Mouse (Mus musculus): ENCODE measurements around the gene Stk38. TPM values are rescaled to one million over a fixed set of nuclear protein-coding genes. Genes with fewer than 3 reads are reported as not detected.
A peak's percentile ranks its signal among the peaks of the same experiment; 100 is the strongest.

The Stk38 gene
- polyA plus RNA-seq, 1 experiment from 2014 or later = 141 TPM

- Histone ChIP-seq H3K9me3 (ENCODE audit: control insufficient read depth, low read length) (no peaks in the 10 kb centered on the region), H3K9ac (ENCODE audit: low read depth, low read length) (no peak overlapping the region), H3K4me1 (replicated peaks; ENCODE audit: control insufficient read depth, insufficient read depth, low read length) (no peaks in the 10 kb centered on the region), H3K36me3 (ENCODE audit: control insufficient read depth, insufficient read depth, low read length) (0 out of 2 replicates have a peak, but pooled peaks cover 3% of the 10 kb centered on the region), H3K4me2 (replicated peaks; ENCODE audit: low read depth, low read length) (no peak overlapping the region), H3K27me3 (ENCODE audit: control insufficient read depth, insufficient read depth, low read length) (no peaks in the 10 kb centered on the region), H3K27ac (ENCODE audit: low read depth, low read length) (no peak overlapping the region), H3K4me3 (ENCODE audit: low read depth, low read length) (no peak overlapping the region)
- WGBS = 91% methylated on average over 7 of the region's 7 CpGs
- no peak for ATAC-seq (ENCODE audit: low FRiP score)
- no peak for DNase-seq (ENCODE audit: low spot score)
These were observed 42.1 kb upstream of the Stk38 start for GRCm38 (mm10) chr17:29049923-29050322.

GRCm38 (mm10) chr17:29049508-29049889, 41.7 kb upstream of the Stk38 start:
- Histone ChIP-seq H3K4me3 (ENCODE audit: low read depth, low read length) (no peak overlapping the region), H3K4me1 (replicated peaks; ENCODE audit: control insufficient read depth, insufficient read depth, low read length) (no peaks in the 10 kb centered on the region), H3K36me3 (ENCODE audit: control insufficient read depth, insufficient read depth, low read length) (peaks cover 4% of the 10 kb centered on the region), H3K9ac (ENCODE audit: low read depth, low read length) (no peak overlapping the region), H3K4me2 (replicated peaks; ENCODE audit: low read depth, low read length) (no peak overlapping the region), H3K27ac (ENCODE audit: low read depth, low read length) (no peak overlapping the region), H3K27me3 (ENCODE audit: control insufficient read depth, insufficient read depth, low read length) (no peaks in the 10 kb centered on the region), H3K9me3 (ENCODE audit: control insufficient read depth, low read length) (no peaks in the 10 kb centered on the region)
- 80% methylated on average over 5 of the region's 5 CpGs for WGBS
- DNase-seq (ENCODE audit: low spot score) = no peak
- no peak for ATAC-seq (ENCODE audit: low FRiP score)

GRCm38 (mm10) chr17:29048748-29049507, 41.1 kb upstream of the Stk38 start:
- peaks cover 9% of the 10 kb centered on the region for H3K36me3 ChIP-seq (ENCODE audit: control insufficient read depth, insufficient read depth, low read length)
- H3K4me1 ChIP-seq (replicated peaks; ENCODE audit: control insufficient read depth, insufficient read depth, low read length) = no peaks in the 10 kb centered on the region
- no peak overlapping the region for H3K4me2 ChIP-seq (replicated peaks; ENCODE audit: low read depth, low read length)
- H3K27ac ChIP-seq (ENCODE audit: low read depth, low read length) = no peak overlapping the region
- H3K4me3 ChIP-seq (ENCODE audit: low read depth, low read length) = no peak overlapping the region
- H3K9me3 ChIP-seq (ENCODE audit: control insufficient read depth, low read length) = no peaks in the 10 kb centered on the region
- H3K27me3 ChIP-seq (ENCODE audit: control insufficient read depth, insufficient read depth, low read length) = no peaks in the 10 kb centered on the region
- no peak overlapping the region for H3K9ac ChIP-seq (ENCODE audit: low read depth, low read length)
- DNase-seq (ENCODE audit: low spot score) (peak; percentile 87), ATAC-seq (ENCODE audit: low FRiP score) (peak; percentile 55; the same call in 1 of the 2 replicates)
- WGBS = 27% methylated on average over 13 of the region's 13 CpGs

GRCm38 (mm10) chr17:29047697-29048514, 40.1 kb upstream of the Stk38 start:
- Histone ChIP-seq H3K4me2 (replicated peaks; ENCODE audit: low read depth, low read length) (no peak overlapping the region), H3K4me3 (ENCODE audit: low read depth, low read length) (no peak overlapping the region), H3K27me3 (ENCODE audit: control insufficient read depth, insufficient read depth, low read length) (no peaks in the 10 kb centered on the region), H3K9ac (ENCODE audit: low read depth, low read length) (no peak overlapping the region), H3K27ac (ENCODE audit: low read depth, low read length) (no peak overlapping the region), H3K4me1 (replicated peaks; ENCODE audit: control insufficient read depth, insufficient read depth, low read length) (no peaks in the 10 kb centered on the region), H3K36me3 (ENCODE audit: control insufficient read depth, insufficient read depth, low read length) (peaks cover 13% of the 10 kb centered on the region), H3K9me3 (ENCODE audit: control insufficient read depth, low read length) (no peaks in the 10 kb centered on the region)
- DNase-seq (ENCODE audit: low spot score) = no peak
- 61% methylated on average over 3 of the region's 3 CpGs for WGBS
- no peak for ATAC-seq (ENCODE audit: low FRiP score)

- Histone ChIP-seq H3K4me3 (ENCODE audit: low read depth, low read length) (no peak overlapping the region), H3K9ac (ENCODE audit: low read depth, low read length) (no peak overlapping the region), H3K27me3 (ENCODE audit: control insufficient read depth, insufficient read depth, low read length) (no peaks in the 10 kb centered on the region), H3K4me2 (replicated peaks; ENCODE audit: low read depth, low read length) (no peak overlapping the region), H3K9me3 (ENCODE audit: control insufficient read depth, low read length) (no peaks in the 10 kb centered on the region), H3K27ac (ENCODE audit: low read depth, low read length) (no peak overlapping the region), H3K4me1 (replicated peaks; ENCODE audit: control insufficient read depth, insufficient read depth, low read length) (no peaks in the 10 kb centered on the region), H3K36me3 (ENCODE audit: control insufficient read depth, insufficient read depth, low read length) (peaks cover 13% of the 10 kb centered on the region)
- no peak for ATAC-seq (ENCODE audit: low FRiP score)
- 93% methylated on average over 3 of the region's 3 CpGs for whole genome bisulfite sequencing
- no peak for DNase-seq (ENCODE audit: low spot score)
These were observed 39.1 kb upstream of the Stk38 start for GRCm38 (mm10) chr17:29046863-29047262.

GRCm38 (mm10) chr17:29045741-29046530, 38.1 kb upstream of the Stk38 start:
- Histone ChIP-seq H3K4me1 (replicated peaks; ENCODE audit: control insufficient read depth, insufficient read depth, low read length) (no peaks in the 10 kb centered on the region), H3K36me3 (ENCODE audit: control insufficient read depth, insufficient read depth, low read length) (peaks cover 14% of the 10 kb centered on the region), H3K27me3 (ENCODE audit: control insufficient read depth, insufficient read depth, low read length) (no peaks in the 10 kb centered on the region), H3K4me2 (replicated peaks; ENCODE audit: low read depth, low read length) (no peak overlapping the region), H3K9ac (ENCODE audit: low read depth, low read length) (no peak overlapping the region), H3K27ac (ENCODE audit: low read depth, low read length) (no peak overlapping the region), H3K9me3 (ENCODE audit: control insufficient read depth, low read length) (no peaks in the 10 kb centered on the region), H3K4me3 (ENCODE audit: low read depth, low read length) (no peak overlapping the region)
- DNase-seq (ENCODE audit: low spot score) (no peak), ATAC-seq (ENCODE audit: low FRiP score) (no peak)
- WGBS = 84% methylated on average over 12 of the region's 12 CpGs

- Histone ChIP-seq H3K4me2 (replicated peaks; ENCODE audit: low read depth, low read length) (no peak overlapping the region), H3K27me3 (ENCODE audit: control insufficient read depth, insufficient read depth, low read length) (no peaks in the 10 kb centered on the region), H3K27ac (ENCODE audit: low read depth, low read length) (no peak overlapping the region), H3K4me1 (replicated peaks; ENCODE audit: control insufficient read depth, insufficient read depth, low read length) (no peaks in the 10 kb centered on the region), H3K4me3 (ENCODE audit: low read depth, low read length) (no peak overlapping the region), H3K9me3 (ENCODE audit: control insufficient read depth, low read length) (no peaks in the 10 kb centered on the region), H3K9ac (ENCODE audit: low read depth, low read length) (no peak overlapping the region), H3K36me3 (ENCODE audit: control insufficient read depth, insufficient read depth, low read length) (peaks cover 21% of the 10 kb centered on the region)
- DNase-seq (ENCODE audit: low spot score) = peak; percentile 59
- no peak for ATAC-seq (ENCODE audit: low FRiP score)
- WGBS = 72% methylated on average over 1 of the region's 1 CpGs
These were observed 37.1 kb upstream of the Stk38 start for GRCm38 (mm10) chr17:29044925-29045319.

GRCm38 (mm10) chr17:29044146-29044924, 36.5 kb upstream of the Stk38 start:
- peak; percentile 44; the same call in 1 of the 2 replicates for ATAC-seq (ENCODE audit: low FRiP score)
- WGBS = 88% methylated on average over 6 of the region's 6 CpGs
- Histone ChIP-seq H3K9ac (ENCODE audit: low read depth, low read length) (no peak overlapping the region), H3K36me3 (ENCODE audit: control insufficient read depth, insufficient read depth, low read length) (peaks cover 27% of the 10 kb centered on the region), H3K4me1 (replicated peaks; ENCODE audit: control insufficient read depth, insufficient read depth, low read length) (no peaks in the 10 kb centered on the region), H3K27me3 (ENCODE audit: control insufficient read depth, insufficient read depth, low read length) (no peaks in the 10 kb centered on the region), H3K9me3 (ENCODE audit: control insufficient read depth, low read length) (no peaks in the 10 kb centered on the region), H3K27ac (ENCODE audit: low read depth, low read length) (no peak overlapping the region), H3K4me2 (replicated peaks; ENCODE audit: low read depth, low read length) (no peak overlapping the region), H3K4me3 (ENCODE audit: low read depth, low read length) (no peak overlapping the region)
- peak; percentile 44 for DNase-seq (ENCODE audit: low spot score)
